Mouse (Mus musculus) neural tube, embryonic 12.5 days (tissue): ENCODE measurements around the gene Nkiras2. TPM values are rescaled to one million over a fixed set of nuclear protein-coding genes. Genes with fewer than 3 reads are reported as not detected.
"Not testable (repeated sequence)": the region's sequence is repeated elsewhere in the genome, so short reads cannot be mapped to it uniquely, and the experiment has no call there.

Experiments used
- ATAC-seq: fragments of 200-750 bp; cut with Nextera tagmentation; 2 replicates; pipeline ENCODE4 v1.8.0; 2017; ENCODE audit warnings: low read depth, mild to moderate bottlenecking, moderate TSS enrichment, moderate library complexity; ENCODE audit not compliant: low FRiP score
- H3K27ac ChIP-seq: fragments of 300-500 bp; sonication (generic); 2 replicates; pipeline ENCODE4 v1.5.1; 2016
- H3K27me3 ChIP-seq: fragments of 300-500 bp; sonication (generic); replicated peaks from 2 replicates; pipeline ENCODE4 v1.6.1; 2016; ENCODE audit warnings: mild to moderate bottlenecking
- H3K36me3 ChIP-seq: fragments of 300-500 bp; sonication (generic); 2 replicates; pipeline ENCODE4 v1.6.1; 2016; ENCODE audit warnings: mild to moderate bottlenecking
- H3K4me1 ChIP-seq: fragments of 300-500 bp; sonication (generic); 2 replicates; pipeline ENCODE4 v1.6.1; 2016
- H3K4me2 ChIP-seq: fragments of 300-500 bp; sonication (generic); replicated peaks from 2 replicates; pipeline ENCODE4 v1.6.1; 2016; ENCODE audit warnings: mild to moderate bottlenecking
- H3K4me3 ChIP-seq: fragments of 300-500 bp; sonication (generic); 2 replicates; pipeline ENCODE4 v1.5.1; 2016
- H3K9ac ChIP-seq: fragments of 300-500 bp; sonication (generic); 2 replicates; pipeline ENCODE4 v1.6.1; 2016; ENCODE audit warnings: mild to moderate bottlenecking
- H3K9me3 ChIP-seq: fragments of 300-500 bp; sonication (generic); 2 replicates; pipeline ENCODE4 v1.6.1; 2016; ENCODE audit warnings: mild to moderate bottlenecking
- WGBS: fragments of 180-500 bp; shearing (Covaris S2); methylation state at CpG from one replicate; pipeline ENCODE4 v1.1.7; 2016; 5-methylcytosine and 5-hydroxymethylcytosine counted together
- polyA plus RNA-seq: library from polyadenylated mRNA; unstranded; fragments of >200 nt; fragmentation: Nextera tagmentation; extraction: Ambion mirVana; gene quantifications from 2 replicates; pipeline ENCODE4 v1.2.1, GENCODE M21; 2016

Nkiras2 gene
- polyA plus RNA-seq, 1 experiment from 2014 or later: 106 TPM

- no peak for ATAC-seq
- H3K27ac ChIP-seq: no peak overlapping the region
- H3K27me3 ChIP-seq: no peaks in the 10 kb centered on the region
- no peak overlapping the region for H3K4me2 ChIP-seq
- no peaks in the 10 kb centered on the region for H3K9me3 ChIP-seq
- 90% methylated on average over 13 of the region's 13 CpGs for WGBS
- no peak overlapping the region for H3K4me3 ChIP-seq
- H3K4me1 ChIP-seq: peaks cover 9% of the 10 kb centered on the region
- peaks cover 67% of the 10 kb centered on the region for H3K36me3 ChIP-seq
- no peak overlapping the region for H3K9ac ChIP-seq
Observed at GRCm38 (mm10) chr11:100580275-100580674, 38.8 kb upstream of the Nkiras2 start.

GRCm38 (mm10) chr11:100581756-100582155 lies 37.3 kb upstream of the Nkiras2 start:
- Histone ChIP-seq H3K4me3 (no peak overlapping the region), H3K27me3 (no peaks in the 10 kb centered on the region), H3K27ac (no peak overlapping the region), H3K9ac (no peak overlapping the region), H3K9me3 (no peaks in the 10 kb centered on the region), H3K36me3 (peaks cover 82% of the 10 kb centered on the region), H3K4me1 (no peaks in the 10 kb centered on the region), H3K4me2 (no peak overlapping the region)
- ATAC-seq: no peak
- 79% methylated on average over 4 of the region's 4 CpGs for WGBS

DNA sequence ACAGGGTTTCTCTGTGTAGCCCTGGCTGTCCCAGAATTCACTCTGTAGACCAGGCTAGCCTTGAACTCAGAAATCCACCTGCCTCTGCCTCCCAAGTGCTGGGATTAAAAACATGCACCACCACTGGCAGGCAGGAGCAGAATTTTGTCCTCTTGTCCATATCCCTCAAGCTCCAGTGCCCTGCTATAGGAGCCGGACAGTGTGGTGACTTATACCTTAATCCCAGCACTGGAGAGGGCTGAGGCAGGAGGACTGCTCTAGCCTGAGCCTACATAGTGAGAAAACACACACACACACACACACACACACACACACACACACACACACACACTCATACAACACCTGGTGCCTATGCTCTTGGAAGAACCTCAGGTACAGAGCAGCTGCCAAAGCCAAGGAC lies 36.6 kb upstream of the Nkiras2 start:
- not testable (repeated sequence) for H3K27ac ChIP-seq, H3K4me3 ChIP-seq, H3K9ac ChIP-seq, ATAC-seq, H3K27me3 ChIP-seq, H3K4me2 ChIP-seq, H3K4me1 ChIP-seq, H3K9me3 ChIP-seq
- H3K36me3 ChIP-seq: peaks cover 88% of the 10 kb centered on the region
- 96% methylated on average over 1 of the region's 1 CpGs for WGBS

DNA sequence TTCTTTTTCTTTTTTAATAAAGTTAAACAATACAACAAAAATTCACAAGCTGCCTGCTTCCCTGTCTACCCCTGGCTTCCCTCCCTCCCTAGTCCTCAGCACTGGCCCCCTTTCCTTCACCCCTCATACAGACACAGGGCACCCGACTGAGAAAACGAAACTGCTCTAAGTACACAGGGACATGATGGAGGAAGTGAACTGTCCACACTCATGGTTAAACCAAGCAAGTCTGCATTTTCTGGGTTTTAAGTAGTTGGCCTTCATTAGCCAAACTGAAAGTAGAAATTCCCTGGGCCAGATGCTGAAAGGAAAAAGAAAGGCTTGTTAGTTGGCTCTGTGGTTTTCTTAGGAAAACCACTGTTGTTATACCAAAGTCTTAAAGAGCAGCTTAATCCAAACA lies 36.2 kb upstream of the Nkiras2 start:
- ATAC-seq: no peak
- Histone ChIP-seq H3K9me3 (no peaks in the 10 kb centered on the region), H3K4me3 (no peak overlapping the region), H3K4me1 (no peaks in the 10 kb centered on the region), H3K27me3 (no peaks in the 10 kb centered on the region), H3K27ac (no peak overlapping the region), H3K36me3 (peaks cover 92% of the 10 kb centered on the region), H3K9ac (no peak overlapping the region), H3K4me2 (no peak overlapping the region)
- 91% methylated on average over 2 of the region's 2 CpGs for WGBS

- WGBS: 87% methylated on average over 7 of the region's 7 CpGs
- Histone ChIP-seq H3K27ac (no peak overlapping the region), H3K4me2 (no peak overlapping the region), H3K9me3 (no peaks in the 10 kb centered on the region), H3K4me3 (no peak overlapping the region), H3K36me3 (peaks cover 99% of the 10 kb centered on the region), H3K4me1 (no peaks in the 10 kb centered on the region), H3K9ac (no peak overlapping the region), H3K27me3 (no peaks in the 10 kb centered on the region)
- no peak for ATAC-seq
Observed at GRCm38 (mm10) chr11:100584561-100584961, 34.5 kb upstream of the Nkiras2 start.

DNA sequence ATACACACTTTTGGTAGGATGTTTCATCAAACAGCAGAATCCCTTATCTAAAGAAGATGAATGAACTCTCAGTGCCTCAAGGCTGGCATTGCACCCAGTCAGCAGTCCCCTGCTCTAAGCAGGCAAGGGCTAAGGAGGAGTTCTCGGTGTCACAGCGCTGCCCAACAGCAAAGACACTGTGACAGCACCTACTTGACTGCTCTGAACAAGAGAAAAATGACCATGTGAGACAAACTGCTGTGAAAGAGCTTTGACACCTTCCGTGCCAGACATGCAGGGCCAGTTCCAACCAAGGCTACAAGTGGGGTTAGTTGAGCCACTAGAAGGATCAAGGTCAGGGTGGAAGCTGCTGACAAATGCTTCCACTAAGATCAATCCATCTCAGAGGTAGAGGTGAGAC lies 33.9 kb upstream of the Nkiras2 start:
- Histone ChIP-seq H3K4me3 (no peak overlapping the region), H3K27ac (no peak overlapping the region), H3K4me1 (no peaks in the 10 kb centered on the region), H3K4me2 (no peak overlapping the region), H3K36me3 (peaks cover 99% of the 10 kb centered on the region), H3K9ac (no peak overlapping the region), H3K9me3 (no peaks in the 10 kb centered on the region), H3K27me3 (no peaks in the 10 kb centered on the region)
- 96% methylated on average over 3 of the region's 3 CpGs for whole genome bisulfite sequencing
- ATAC-seq: no peak

- no peak overlapping the region for H3K27ac ChIP-seq
- no peak overlapping the region for H3K4me3 ChIP-seq
- H3K9me3 ChIP-seq: no peaks in the 10 kb centered on the region
- peaks cover 95% of the 10 kb centered on the region for H3K36me3 ChIP-seq
- no peaks in the 10 kb centered on the region for H3K4me1 ChIP-seq
- H3K27me3 ChIP-seq: no peaks in the 10 kb centered on the region
- ATAC-seq: no peak
- H3K9ac ChIP-seq: no peak overlapping the region
- H3K4me2 ChIP-seq: no peak overlapping the region
- WGBS: 91% methylated on average over 2 of the region's 2 CpGs
Observed at GRCm38 (mm10) chr11:100588462-100588861, 30.6 kb upstream of the Nkiras2 start.

GRCm38 (mm10) chr11:100592346-100593046 lies 26.5 kb upstream of the Nkiras2 start:
- no peak overlapping the region for H3K4me2 ChIP-seq
- H3K9ac ChIP-seq: no peak overlapping the region
- H3K4me3 ChIP-seq: no peak overlapping the region
- no peaks in the 10 kb centered on the region for H3K27me3 ChIP-seq
- H3K36me3 ChIP-seq: peaks cover 82% of the 10 kb centered on the region
- no peak for ATAC-seq
- H3K9me3 ChIP-seq: no peaks in the 10 kb centered on the region
- 95% methylated on average over 11 of the region's 11 CpGs for WGBS
- H3K27ac ChIP-seq: no peak overlapping the region
- H3K4me1 ChIP-seq: no peaks in the 10 kb centered on the region

DNA sequence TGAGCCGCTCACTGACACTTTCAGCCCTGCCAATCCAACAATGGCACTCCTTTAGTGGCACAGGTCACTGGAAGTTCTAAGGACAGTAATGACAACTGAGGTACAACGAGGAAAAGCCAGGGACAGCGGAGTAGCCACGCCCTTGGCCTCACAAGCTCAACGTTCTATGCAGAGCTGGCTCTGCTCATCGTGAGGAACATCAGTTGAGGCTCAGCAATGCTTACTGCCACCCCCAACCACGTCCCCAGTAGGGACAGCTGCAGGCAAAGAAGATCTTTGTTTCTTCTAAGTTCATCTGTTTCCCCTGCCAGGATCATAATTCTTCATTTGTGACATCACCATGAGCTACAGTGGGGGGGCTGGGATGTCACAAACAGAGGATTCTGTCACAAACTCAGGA lies 24.4 kb upstream of the Nkiras2 start:
- H3K9ac ChIP-seq: no peak overlapping the region
- H3K27ac ChIP-seq: no peak overlapping the region
- no peak overlapping the region for H3K4me3 ChIP-seq
- H3K36me3 ChIP-seq: peaks cover 84% of the 10 kb centered on the region
- H3K4me2 ChIP-seq: no peak overlapping the region
- 87% methylated on average over 7 of the region's 7 CpGs for WGBS
- H3K27me3 ChIP-seq: no peaks in the 10 kb centered on the region
- ATAC-seq: no peak
- no peaks in the 10 kb centered on the region for H3K9me3 ChIP-seq
- no peaks in the 10 kb centered on the region for H3K4me1 ChIP-seq

DNA sequence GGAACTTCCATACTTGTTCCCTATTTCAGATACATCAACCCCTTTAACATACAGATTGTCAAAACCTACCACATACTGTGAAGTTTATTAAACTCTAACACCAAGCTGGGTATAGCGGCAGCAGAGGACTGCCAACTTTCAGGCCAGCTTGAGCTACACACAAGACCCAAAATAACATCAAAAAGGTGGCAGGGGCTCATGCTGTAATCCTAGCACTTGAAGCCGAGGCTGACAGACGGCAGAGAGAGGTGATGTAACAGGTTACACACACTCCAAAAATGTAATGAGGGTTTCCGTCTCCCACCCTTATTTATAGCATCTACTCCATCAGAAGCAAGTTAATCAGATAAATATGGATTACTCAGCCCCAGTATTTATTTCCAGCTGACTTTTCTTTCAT lies 23.5 kb upstream of the Nkiras2 start:
- no peak overlapping the region for H3K27ac ChIP-seq
- H3K9ac ChIP-seq: no peak overlapping the region
- H3K4me3 ChIP-seq: no peak overlapping the region
- no peaks in the 10 kb centered on the region for H3K4me1 ChIP-seq
- ATAC-seq: no peak
- no peak overlapping the region for H3K4me2 ChIP-seq
- H3K9me3 ChIP-seq: no peaks in the 10 kb centered on the region
- no peaks in the 10 kb centered on the region for H3K27me3 ChIP-seq
- WGBS: 87% methylated on average over 4 of the region's 4 CpGs
- H3K36me3 ChIP-seq: peaks cover 85% of the 10 kb centered on the region

DNA sequence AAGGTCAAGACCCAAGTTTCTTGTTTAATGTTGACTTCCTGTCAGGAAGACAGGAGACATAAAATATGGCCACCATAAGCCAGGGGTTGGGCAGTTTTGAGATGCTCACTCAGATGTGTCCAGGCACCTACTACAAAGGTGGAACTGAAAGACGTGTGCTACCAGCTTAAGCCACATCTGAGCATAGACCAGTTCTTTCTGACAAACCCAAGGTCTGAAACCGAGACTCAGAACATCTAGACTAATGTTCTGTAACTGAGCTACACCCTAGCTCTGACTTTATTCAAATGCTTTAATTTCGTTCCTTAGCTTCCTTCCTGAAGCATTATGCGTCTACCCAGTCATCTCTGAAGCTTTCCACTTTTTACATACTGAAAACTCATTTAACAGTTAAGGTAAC lies 21.0 kb upstream of the Nkiras2 start:
- Histone ChIP-seq H3K9ac (no peak overlapping the region), H3K27me3 (no peaks in the 10 kb centered on the region), H3K4me2 (no peak overlapping the region), H3K4me1 (no peaks in the 10 kb centered on the region), H3K36me3 (peaks cover 71% of the 10 kb centered on the region), H3K4me3 (no peak overlapping the region), H3K9me3 (no peaks in the 10 kb centered on the region), H3K27ac (no peak overlapping the region)
- 92% methylated on average over 4 of the region's 4 CpGs for WGBS
- ATAC-seq: no peak

- WGBS: 96% methylated on average over 3 of the region's 3 CpGs
- Histone ChIP-seq H3K4me3 (no peak overlapping the region), H3K4me1 (peaks cover 3% of the 10 kb centered on the region; the same call in 1 of the 2 replicates), H3K9me3 (no peaks in the 10 kb centered on the region), H3K27ac (no peak overlapping the region), H3K36me3 (peaks cover 52% of the 10 kb centered on the region), H3K27me3 (no peaks in the 10 kb centered on the region), H3K9ac (no peak overlapping the region), H3K4me2 (no peak overlapping the region)
- ATAC-seq: no peak
Observed at GRCm38 (mm10) chr11:100601372-100601771, 17.7 kb upstream of the Nkiras2 start.

- no peak overlapping the region for H3K27ac ChIP-seq
- no peaks in the 10 kb centered on the region for H3K9me3 ChIP-seq
- H3K9ac ChIP-seq: no peak overlapping the region
- no peak overlapping the region for H3K4me3 ChIP-seq
- H3K4me1 ChIP-seq: peaks cover 3% of the 10 kb centered on the region; the same call in 1 of the 2 replicates
- WGBS: 91% methylated on average over 9 of the region's 9 CpGs
- H3K27me3 ChIP-seq: no peaks in the 10 kb centered on the region
- H3K4me2 ChIP-seq: no peak overlapping the region
- ATAC-seq: no peak
- H3K36me3 ChIP-seq: peaks cover 37% of the 10 kb centered on the region
Observed at GRCm38 (mm10) chr11:100603155-100603554, 15.9 kb upstream of the Nkiras2 start.
